Mouse (Mus musculus) neural tube, embryonic 10.5 days (tissue): Measurements from ENCODE around the gene Gbx2.

Experiments used
- DNase-seq: peaks from one replicate; pipeline ENCODE4 v3.0.0-alpha.2; 2017; ENCODE audit warnings: low spot score; ENCODE audit errors: extremely low spot score

Gene Gbx2

DNA sequence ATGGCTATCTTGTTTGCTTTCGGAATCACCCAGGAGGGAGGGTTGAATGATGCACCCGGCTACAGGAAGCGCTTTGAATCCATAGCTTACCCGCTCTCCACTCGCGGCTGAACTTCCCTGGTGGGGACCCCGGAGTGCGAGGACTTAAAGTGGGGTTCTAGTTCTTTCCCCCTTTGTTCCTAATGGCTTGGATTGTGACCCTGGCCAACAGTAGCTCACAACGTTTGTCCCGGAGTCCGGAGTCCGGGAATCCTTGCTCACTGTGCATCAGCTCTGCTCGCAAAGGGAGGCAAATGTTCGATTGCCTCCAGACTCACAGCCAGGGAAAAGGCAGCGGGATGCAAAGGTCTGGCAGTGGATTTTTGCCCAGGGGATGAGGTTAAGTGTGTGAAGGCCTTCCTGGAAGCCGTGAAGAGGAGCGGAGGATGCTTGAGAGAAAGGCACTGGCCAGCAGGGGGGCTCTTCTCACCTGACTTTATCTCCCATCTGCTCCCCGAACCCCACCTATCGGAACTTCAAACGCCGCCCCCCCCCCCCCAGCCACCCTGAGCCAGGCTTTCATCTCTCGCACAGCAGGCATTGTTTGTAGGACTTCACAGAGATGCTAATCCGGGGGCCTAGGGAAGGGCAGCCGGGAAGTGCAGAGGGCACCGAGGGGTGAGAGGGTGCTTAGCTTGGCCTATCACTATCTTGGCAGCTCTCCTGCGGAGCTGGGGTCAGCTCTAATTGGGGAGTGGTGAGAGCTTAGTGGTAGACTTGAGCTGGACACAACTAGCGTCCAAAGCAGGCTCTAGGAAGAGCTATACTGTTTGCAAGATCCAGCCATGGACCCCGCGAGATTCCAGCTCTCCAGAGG lies 4.7 kb upstream of the Gbx2 start:
- peak; percentile 45 for DNase-seq

DNA sequence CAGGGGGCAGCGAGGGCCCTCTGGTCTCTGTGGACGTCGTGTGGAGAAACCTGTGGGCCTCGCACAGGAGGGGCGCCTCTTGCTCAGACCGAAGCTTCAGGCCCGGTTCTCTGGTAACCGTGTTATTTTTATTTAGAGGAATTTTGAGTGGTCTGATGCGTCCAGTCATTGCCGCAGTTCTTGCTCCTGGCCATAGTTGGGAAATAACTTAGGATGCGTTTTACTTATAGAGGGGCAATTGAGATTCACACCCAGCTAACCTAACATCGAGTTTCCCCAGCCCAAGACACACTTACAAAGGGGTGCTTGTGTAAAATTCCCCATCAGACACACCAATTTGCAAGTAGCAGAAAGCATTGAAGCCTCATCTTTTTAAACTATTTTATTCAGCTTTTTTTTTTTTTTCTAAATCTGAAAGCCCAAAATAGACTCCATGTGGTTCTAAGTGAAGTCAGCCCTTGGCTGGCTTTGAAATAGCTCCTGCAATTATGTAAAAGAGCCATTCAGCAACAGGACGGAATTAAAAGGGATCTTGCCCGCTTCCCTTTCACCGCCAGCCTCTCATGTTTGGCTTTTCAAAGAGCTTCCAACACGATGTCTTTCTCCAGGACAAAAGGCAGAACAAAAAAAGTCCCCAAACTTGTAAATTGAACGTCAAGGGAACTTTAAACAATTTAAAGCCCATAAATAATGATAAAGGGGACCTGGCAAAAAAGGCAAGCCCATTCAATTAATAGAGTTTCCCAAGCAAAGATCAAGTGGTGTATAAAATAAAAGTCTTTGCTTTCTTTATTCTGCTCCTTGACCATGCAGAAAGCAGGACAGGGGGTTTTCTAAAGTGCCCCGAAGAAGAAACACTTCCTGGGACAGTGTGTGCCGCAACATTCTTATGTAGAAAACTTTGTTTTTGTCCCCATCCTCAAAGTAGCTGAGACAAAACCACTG lies 3.6 kb upstream of the Gbx2 start:
- peak; percentile 42 for DNase-seq

DNA sequence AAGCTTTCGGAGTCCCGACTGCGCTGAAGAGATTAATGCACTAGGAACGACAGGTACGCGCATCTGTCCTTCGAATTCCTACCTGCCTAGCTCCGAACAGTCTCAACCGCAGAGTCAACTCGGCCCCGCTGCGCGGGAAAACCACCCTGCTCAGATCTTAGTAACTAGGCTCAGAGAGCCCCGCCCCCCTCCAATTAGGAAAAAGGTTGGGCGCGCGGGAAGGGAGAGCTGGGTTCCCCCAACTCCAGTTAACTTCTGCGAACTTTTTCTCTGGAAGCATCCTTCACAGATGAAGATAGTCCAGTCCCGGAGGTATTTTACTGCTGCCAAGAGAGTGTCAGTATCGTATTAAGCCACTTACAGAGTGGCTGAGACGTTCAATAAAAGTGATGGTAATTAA lies 2.8 kb upstream of the Gbx2 start:
- DNase-seq, result peak; percentile 55

DNA sequence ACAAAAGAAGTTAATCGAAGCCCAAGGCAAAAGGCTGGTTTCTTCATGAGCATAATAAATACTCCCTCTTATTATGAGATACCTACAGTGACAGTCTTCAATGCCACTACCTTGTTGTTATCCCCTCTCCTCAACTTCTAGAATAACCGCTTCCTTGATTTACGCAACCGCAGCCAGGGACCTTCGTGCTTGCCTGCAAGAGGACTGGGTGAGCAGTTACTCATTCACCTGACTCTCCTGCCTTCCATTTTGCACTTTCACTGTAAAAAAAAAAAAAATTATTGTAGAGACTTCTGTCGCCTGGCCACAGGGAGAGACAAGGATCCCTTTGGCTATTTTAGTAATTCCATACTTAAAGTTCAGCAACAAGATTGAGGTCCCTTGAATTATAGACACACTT lies 2.0 kb upstream of the Gbx2 start:
- no peak for DNase-seq

DNA sequence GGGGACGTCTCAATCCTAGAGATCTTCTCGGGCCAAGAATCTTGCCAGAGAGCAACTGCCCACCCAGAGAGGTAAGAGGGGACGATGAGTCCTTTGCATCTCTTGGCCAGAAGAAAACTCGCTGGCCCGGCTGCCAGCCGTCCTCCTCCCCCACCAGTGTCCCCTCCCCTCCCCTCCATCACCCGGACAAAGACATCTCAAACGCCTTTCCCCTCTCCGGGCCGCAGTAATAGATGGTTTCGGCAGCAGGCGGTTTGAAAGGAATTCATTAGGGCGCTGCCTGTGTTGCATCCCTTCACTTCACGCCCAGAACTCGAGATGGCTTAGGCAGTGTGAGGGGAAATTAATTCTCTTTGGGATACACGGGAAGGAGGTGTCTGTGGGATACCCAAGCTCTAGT lies 1.6 kb upstream of the Gbx2 start:
- DNase-seq, result peak; percentile 75

DNA sequence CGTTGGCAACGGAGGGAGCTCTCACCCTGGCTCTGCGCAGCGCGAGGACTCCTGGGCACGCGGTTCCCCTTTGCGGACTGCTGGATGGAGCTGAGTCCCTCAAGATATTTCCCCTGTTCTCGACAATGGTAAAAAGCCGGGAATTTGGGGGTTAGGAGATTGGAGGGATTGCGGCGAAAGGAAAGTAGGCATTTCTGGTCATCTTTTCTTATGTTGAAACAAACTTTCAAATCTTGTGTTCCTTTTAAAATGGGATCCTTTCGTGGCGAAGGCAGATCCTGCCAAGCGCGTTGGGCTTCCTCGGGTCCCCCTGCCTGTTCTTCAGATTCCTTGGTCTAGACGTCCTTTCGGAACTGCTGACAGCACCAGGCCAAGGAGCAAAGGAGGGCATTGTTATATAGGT lies 1.0 kb upstream of the Gbx2 start:
- DNase-seq, result peak; percentile 65

DNA sequence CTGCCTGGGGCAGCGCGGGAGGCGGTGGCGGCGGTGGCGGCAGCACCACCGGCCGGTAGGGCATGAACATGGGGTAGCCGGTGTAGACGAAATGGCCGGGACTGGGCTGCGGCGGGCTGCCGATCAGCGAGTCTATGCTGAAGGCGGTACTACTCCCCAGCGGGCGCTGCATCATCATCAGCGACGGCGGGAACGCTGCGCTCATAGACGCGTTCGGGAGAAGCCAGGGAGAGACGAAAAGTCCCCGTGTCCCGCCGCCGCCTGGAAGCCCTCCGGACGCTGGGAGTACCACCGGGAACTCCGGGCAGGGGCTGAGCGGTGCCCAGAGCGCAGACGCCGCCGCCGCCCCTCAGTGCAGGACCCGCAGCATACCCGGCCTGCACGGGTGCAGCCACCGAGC lies 428 bp downstream of the Gbx2 start:
- DNase-seq, result no peak

DNA sequence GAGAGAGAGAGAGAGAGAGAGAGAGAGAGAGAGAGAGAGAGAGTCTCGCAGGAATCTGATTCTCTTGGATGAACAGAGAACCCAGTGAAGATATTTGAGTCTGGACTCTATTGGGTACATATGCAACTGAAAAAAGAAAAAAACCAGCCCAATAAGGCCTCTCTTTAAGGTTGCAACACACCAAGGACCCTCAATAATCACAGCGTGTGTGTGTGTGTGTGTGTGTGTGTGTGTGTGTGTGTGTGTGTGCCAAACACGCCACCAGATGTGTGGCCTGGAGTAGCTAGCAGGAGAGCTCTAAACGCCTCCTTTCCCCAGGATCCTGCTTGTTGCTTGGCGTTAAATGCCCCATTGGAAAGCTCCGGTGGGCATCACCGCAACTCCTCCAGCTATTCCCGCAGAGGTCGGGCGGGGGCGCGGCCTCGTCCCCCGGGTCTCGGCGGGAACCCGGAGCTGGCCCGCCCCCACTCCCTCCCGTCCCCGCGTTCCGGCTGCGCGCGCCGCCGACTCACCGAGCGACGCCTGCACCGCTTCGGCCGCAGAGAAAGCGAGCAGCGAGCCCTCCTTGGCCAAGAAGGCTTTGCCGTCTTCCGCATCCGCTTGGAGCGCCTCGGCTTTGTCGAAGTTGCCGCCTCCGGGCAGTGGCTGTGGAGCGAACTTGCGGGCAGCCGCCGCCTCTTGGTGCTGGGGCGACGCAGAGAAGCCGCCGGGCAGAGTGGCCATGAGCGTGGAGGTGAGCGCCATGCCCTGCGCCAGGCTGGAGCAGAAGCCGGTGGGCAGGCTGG lies 1.1 kb downstream of the Gbx2 start:
- DNase-seq, result peak; percentile 82

DNA sequence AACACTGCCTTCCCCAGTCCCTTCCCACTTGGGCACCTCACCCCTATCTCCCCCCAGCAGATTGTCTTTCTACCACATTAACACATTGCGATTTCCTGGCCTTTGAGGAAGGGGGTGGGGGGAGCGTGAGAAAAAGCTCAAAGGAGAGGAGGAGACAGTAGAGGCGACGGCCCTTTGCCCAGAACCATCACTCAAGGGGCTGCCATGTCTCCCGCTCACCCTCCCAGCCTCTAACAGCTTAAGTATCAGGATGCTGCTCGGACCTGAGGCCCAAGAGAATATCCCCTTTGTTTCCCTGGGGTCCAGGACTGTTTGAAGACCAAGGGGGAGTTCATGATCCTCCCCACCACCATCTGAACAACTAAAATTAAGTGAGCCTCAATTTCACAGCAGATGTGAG lies 1.8 kb downstream of the Gbx2 start:
- peak; percentile 58 for DNase-seq

DNA sequence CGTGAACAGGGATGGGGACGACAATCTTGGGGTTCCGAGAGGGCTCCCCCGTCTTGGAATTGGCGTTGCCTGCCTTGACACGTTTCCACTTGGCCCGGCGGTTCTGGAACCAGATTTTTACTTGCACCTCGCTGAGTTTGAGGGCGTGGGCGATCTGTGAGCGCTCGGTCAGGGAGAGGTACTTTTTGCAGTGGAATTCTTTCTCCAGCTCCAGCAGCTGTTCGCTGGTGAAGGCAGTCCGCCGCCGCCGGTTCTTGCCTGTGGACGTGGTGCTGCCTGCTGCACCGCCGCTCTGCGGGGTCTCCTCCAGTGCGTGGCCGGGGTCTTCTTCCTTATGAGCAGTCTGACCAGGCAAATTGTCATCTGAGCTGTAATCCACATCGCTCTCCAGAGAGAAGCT lies 2.3 kb downstream of the Gbx2 start:
- peak; percentile 54 for DNase-seq

DNA sequence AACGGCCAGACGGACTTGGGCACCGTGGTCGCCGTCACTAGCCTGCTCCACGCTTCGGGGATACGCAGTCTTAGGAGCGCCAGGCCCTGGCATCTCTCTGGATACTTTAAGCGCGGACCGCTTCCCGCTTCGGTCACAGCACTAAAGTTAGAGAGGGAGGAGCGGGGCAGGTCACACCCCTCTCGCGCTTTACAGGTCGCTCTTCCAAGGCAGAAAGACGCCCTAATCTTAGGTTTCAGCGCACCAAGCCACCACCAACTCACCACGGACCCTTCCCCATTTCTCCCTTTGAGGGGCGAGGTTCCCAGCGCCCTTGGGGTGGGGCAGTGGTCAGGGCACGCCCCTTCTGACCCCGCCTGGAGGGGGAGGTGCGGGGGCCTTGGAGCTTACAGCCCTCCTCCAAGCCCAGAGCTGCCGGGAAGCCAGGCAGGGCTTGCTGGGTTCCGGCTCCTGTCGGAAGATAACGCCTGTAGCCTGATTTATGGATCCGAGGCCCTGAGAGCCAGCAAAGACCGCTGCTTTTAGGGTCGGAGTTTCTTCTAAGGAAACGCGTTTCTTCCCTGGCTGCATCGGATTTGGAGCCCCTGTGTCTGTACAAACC lies 3.8 kb downstream of the Gbx2 start:
- DNase-seq, result peak; percentile 75

DNA sequence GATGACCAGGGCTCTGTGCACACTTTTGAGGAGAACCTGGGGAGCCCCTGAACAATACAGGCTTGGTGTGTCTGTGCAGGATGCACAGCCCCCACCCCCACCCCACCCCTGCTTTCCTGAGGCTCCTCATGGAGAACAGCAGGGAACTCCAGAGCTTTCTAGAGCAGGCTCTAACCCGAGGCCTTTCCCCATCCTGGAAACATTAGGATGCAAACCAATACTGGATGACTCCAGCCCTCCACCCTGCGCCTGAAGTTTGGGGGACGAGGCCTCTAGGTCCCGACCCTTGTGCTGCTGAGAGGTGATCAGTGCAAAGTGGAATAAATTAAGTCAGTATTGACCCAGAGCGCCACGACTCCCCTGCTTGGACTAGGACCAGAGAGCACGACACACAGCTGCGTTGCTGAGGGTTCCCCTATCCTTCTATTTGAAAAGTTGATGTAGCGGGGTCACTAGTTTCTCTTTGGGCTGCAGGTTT lies 4.4 kb downstream of the Gbx2 start:
- DNase-seq, result no peak

DNA sequence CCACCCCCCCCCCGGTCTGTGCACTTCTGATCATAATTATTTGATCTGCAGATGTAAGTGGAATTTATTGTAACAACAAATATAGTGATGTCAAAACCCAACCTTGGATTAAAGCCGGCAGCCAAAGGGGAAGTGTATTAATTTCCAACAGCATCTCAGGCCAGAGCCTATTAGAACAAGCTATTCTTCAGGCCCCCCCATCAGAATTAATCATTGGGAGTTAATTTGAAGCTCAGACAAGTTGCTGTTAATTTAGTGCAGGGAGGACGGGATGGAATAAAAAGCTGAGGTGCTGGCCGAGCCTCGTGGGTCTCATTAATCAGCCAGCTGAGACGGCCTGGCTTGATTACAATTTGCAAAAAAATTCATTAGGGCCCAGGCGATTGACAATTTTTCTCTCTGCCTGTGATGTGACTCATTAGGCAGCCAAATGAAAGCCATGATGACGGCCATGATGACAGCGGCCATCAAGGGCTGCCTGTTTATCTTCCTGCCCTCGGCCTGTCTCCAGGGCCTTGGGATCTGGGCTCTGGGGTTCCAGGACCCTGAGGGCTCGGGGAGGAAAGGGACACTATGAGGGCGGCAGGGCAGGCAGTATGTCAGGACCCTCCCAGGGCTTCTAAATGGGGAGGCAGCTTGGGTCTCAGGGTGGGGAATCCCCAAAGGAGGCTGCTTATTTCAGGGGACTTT lies 5.3 kb downstream of the Gbx2 start:
- DNase-seq, result peak; percentile 34

DNA sequence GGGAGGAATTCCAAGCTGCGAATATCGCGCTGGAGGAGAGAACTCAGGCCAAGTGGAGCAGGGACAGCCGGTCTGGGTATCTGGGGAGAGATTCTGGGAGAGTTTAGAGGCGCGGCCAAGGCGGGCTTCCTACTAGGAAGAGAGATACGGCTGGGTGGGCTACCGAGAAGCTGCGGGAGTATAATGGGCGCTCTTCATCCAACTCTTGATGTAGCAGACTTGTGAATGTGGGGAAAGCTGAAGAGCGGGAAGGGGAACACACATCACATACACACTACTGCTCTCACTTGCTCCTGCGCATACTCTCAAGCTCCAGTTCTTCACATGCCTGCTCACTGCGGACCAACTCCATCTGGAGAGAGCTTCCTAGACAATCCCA lies 7.3 kb downstream of the Gbx2 start:
- no peak for DNase-seq

DNA sequence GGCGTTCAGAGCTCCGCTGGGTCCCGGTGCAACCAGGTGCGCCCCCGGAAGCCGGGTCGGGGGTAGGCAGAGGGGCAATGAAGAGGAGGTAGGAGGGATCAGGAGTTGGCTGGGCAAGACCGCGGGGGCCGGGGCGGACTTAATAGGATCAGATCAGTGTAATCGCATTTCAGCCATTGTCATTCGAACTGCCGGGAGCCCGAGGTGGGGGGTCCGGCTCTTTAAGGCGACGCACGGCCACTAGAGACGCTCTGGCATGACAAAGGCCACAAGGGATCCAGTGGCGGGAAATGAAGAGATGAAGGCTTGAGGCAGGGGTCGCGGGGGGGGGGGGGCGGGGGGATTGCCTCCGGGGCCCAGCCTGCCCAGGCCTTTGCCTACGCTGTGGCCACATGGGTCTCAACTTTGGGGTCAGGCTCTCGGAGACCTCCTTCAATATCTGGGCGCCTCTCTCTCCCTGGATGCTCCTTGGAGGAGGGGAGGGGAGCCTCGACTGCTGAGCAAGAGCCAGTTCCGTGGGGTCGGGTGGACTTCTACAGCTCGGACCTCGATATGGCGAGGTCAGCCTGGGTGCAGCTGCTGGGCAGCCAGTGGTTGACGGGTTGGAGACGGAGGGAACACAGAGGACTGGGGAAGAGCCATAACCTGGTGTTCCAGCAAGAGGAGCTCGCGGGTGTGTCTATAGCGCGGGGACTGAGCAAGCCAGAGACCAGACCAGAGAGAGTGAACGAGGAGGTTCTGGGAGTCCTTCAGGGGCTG lies 7.9 kb downstream of the Gbx2 start:
- peak; percentile 67 for DNase-seq

DNA sequence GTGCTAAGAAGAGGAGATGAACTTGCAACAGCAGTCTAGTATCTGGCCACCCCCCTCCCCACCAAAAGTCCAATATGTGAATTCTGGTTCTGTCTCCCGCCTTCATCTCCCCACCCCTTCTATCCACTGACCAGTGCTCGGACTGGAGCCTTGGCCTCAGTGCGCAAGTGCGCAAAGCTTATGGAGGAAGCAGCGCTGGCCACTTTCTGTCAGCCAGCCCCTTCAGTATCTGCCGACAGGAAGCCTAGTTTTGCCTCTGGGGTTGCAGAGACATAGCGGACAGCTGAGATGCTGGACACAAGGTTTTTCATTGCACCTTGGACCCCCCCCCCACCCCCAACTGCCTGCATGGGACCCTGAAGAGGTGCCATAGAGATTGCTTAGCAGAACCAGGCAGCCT lies 8.7 kb downstream of the Gbx2 start:
- no peak for DNase-seq

DNA sequence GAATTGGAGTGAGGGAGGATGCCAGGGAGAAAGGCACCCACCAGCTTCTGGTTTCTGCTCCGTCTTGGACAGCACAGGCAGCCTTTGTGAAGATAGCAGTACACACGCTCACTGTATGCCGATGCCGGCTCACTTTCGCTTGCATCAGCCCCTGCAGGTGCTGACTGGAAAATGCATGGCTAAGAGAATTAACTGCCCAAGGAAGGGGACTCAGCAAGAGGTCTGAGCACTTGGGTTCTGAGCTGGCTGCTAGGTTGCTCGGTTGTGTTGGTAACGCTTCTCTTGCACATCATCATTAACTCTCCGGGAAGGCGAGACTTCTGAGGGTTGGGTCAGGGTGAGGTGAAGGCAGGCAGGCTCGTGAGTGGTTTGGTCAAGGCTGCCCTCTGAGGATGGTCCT lies 9.2 kb downstream of the Gbx2 start:
- no peak for DNase-seq

DNA sequence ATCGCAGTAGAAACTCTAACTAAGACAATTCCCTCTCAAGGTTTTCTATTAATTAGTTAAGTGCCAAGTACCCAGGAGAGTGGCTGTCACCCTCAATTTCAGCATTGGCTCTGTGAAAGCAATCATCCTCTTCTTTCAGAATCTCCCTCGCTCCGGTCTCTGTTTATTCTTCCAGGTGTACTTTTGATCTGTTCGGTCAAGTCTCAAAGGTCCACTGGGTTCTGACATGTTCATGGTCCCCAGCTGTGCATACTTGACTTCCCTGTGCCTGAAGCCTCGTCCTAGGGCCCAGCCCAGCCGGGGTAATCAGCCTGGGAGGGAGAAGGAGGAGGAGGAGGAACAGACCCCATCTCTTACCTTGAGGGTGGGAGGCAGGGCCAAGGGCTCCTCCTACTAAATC lies 11.8 kb downstream of the Gbx2 start:
- DNase-seq, result no peak

DNA sequence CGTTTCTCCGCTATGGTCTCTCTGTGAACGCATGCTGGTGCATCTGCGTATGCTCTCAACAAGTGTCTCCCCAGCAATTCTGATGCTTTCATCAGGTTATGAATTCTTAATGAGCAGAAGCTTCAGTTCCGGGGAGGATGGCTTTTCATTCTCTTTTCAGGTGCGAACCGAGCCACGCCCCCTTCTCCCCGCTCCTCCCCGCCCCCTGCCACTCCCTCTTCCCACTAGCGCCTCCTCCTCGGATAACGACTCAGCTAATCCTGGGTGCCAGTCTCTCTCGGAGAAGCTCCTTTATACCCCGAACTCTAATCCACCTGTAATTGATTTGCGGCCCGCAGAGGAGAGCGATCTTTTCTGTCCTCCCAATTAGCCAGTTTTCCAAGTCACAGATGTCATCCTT lies 12.9 kb downstream of the Gbx2 start:
- no peak for DNase-seq

DNA sequence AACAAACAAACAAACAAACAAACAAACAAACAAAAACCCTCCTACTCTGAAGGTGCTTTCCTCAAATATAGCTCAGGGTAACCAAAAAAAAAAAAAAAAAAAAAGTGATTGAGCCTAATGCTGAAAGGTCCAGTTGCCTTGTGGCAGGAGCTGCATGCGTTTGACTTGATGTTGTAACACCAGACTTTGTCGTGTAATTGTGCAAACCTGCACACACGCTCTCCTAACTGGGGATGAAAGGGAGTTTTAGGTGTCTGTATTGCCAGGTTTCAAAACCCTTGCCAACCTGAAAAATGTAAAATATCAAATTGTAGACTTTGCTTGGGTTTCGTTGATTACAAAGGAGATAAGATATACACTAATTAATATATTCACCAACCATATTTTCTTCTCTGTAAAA lies 17.4 kb downstream of the Gbx2 start:
- DNase-seq, result no peak
